Mouse (Mus musculus): Measurements from ENCODE around the gene Ints4.

DNA sequence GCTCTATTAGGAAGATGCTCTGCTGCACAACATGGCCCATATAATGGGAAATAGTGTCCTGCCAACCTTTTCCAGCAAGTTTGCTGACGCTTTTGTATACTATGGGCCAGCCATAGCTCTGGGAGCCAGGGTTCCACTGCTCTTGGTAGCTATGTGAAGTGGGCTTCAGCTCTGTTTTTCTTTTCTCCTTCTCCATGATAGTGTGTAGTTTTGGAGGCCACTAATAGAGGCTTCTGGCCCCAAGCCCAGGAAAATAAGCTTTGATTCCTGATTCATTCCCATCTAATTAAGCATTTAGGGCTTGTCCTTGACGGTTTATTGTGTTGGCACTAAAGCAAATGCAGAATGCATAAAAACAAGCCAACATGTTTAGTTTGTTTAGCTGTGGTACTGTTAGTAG lies 39.2 kb downstream of the Ints4 start:
- TF ChIP-seq MAFK (IDR thresholded peaks at IDR 0.05; ENCODE audit: insufficient read depth, low read depth, low read length) (no peak), ZC3H11A (IDR thresholded peaks at IDR 0.05; ENCODE audit: borderline replicate concordance, low read depth, low read length) (no peak), CHD2 (IDR thresholded peaks at IDR 0.05; ENCODE audit: low read depth, low read length) (no peak), ZNF384 (IDR thresholded peaks at IDR 0.05; ENCODE audit: low read depth, low read length) (no peak), HCFC1 (IDR thresholded peaks at IDR 0.05; ENCODE audit: borderline replicate concordance, insufficient read depth, low read length) (no peak)
